Mouse (Mus musculus) adrenal gland, adult 18-20 months (tissue): ENCODE measurements at regions not wholly inside any gene's neighbourhood (a gene's known extent, or its start where the extent isn't known, plus 50 kb on each side); places are given as distances from the start of the nearest gene placed in this dataset.

Source experiments
- DNase-seq, 2 experiments: peaks; one replicate each; pipeline ENCODE4 v3.0.0; 2021 to 2022; ENCODE audit warnings: low spot score in 2 of 2

GRCm38 (mm10) chr11:48605223-48605824, 194.8 kb upstream of the Rack1 start:
- DNase-seq: no peak

- DNase-seq: no peak
These were observed 199.0 kb upstream of the Rack1 start for GRCm38 (mm10) chr11:48601096-48601495.

DNA sequence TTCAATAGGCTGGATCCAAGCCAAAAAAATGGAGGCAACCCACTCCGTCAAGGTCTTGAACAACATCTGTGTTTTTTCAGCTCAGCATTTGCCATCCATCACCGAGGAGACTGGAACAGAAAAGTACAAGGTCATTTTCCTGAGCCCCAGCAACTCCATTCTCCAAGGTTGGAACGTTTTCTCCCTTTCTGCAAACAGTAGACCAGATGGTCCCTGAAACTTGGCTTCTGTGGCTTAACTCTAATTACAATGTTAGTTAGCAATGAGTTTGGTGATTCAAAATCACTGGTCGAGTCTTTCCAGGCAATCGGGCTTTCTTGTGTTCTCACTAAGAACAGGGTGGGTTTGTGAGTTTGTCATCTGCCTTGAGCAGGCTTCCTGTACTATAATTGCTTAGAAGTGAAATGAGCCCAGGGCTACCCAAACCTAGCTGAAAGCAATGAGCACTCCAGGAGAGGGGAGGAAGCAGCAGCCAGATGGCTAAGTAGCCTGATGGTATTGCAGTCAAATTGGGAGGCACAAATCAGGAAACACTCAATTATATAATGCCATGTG, 200.5 kb upstream of the Rack1 start:
- no peak for DNase-seq

- no peak for DNase-seq
These were observed 201.1 kb upstream of the Rack1 start for GRCm38 (mm10) chr11:48599033-48599432.

GRCm38 (mm10) chr11:48594429-48594828, 205.7 kb upstream of the Rack1 start:
- no peak for DNase-seq

- peak; percentile 55 to 67 for DNase-seq
These were observed 211.1 kb upstream of the Rack1 start for GRCm38 (mm10) chr11:48588833-48589649.

DNA sequence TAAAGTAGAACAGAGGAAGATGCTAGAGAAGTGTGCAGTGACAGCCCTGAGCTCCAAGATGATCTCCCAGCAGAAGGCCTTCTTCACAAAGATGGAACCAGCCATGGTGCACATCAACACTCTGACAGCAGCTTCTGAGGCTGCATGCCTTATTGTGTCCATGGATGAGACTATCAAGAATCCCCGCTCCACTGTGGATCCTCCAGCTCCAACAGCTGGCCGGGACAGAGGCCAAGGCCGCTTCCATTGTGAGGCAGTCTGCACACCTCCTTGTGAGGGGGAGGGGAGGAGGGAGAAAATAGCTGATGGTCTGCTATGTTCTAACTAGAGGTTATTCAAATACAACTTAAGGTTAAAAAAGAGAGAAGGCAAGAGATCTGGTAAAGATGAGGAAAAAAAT, 231.4 kb upstream of the Rack1 start:
- no peak for DNase-seq

DNA sequence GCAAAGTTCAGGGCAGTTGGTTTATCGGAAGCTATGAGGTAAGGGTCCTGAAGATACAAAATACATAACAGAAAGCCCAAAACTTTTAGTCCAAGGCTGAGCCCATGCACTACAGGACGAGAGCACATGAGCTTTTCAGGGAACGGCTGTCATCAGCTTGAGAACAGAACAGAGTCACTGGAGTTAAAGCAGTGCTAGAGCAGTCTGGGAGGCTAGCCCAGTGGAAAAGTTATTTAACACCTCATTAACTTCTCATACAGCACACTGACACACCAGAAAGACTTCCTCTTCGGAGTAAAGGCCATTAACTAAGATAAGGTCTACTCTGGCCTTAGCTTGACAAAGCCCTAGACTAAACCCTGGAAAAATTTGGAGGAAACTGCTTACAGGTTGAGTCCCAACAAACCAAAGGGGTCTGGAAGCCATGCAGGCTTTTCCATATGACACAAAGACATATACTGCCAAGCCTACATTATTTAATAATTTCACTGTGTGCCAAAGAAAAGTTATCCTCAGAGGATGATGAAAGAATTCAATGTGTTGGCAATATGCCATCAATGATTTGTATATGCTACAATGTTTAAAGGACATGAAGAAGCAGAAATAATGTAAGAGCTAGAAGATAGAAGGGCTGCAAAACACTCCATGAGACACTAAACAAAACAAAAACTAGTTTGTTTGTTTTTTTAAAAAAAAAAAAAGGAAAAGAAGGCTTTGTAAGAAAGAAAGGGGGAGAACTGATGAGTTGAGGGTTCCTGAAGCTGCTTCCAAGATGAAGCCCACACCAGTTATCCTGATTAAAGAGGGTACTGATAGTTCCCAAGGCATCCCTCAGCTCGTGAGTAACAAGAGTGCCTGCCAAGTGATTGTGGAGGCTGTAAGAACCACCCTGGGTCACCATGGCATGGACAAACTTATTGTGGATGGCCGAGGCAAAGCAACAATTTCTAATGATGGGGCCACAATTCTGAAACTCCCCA, 232.3 kb upstream of the Rack1 start:
- no peak for DNase-seq

- no peak for DNase-seq
These were observed 242.1 kb upstream of the Rack1 start for GRCm38 (mm10) chr11:48558053-48558452.

DNA sequence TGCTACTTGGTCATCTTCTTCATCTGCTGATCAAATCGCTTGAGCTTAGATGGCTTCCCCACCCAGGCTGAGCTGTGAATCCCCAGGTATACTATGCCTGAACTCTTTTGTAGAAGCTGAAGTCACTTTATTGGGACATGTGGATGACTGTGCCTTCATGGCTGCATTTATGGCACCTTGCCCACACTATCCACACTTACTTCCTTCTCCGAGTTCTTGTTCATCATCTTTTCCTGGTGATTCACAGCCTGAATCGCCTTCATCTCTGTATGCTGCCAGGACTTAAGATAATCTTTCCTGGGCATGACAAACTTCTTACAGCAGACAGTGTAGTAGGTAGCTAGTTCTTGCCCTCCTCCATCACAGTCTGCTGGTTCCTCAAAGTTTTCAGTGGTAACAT, 248.1 kb upstream of the Rack1 start:
- no peak for DNase-seq

DNA sequence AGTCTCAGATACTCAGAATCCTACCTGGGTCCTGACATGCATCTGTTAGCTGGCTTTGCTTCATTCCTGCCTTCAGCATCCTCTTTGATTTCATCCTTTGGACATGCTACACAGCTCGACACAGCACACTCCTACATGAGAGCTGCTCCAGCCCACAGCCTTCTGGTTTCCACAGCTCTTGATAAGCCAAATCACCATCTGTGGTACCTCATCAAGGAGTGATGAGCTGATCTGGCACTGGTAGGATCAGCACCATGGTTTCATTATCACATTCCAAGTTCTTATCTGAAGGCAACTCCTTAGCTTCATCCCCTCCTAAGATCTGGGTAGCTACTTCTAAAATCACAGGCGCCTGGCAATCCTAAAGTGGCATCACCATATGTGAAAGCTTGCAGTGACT, 248.9 kb upstream of the Rack1 start:
- DNase-seq: no peak

DNA sequence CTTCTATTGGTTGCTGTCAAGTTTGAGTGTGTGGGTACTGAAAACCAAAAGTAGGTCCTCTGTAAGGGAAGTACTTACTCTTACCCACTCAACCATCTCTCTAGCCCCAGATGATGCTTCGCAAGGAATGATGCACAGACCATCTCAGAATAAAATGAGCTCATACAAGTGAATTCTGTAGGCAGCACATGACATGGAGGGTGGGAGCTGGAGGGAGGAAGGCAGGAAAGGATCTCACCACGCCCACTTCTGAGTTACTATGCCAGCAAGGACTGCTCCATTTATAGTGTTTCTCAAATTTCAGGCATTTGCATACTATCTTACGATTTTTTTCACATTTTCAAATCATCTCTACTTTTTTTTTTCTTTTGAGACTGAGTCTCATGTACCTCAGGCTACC, 273.8 kb upstream of the Rack1 start:
- DNase-seq: no peak

GRCm38 (mm10) chr11:48525517-48525916, 274.6 kb upstream of the Rack1 start:
- DNase-seq: no peak

GRCm38 (mm10) chr11:48506886-48507285, 293.2 kb upstream of the Rack1 start:
- DNase-seq: peak; percentile 35 to 57

GRCm38 (mm10) chr11:48502011-48502806, 297.9 kb upstream of the Rack1 start:
- no peak for DNase-seq

DNA sequence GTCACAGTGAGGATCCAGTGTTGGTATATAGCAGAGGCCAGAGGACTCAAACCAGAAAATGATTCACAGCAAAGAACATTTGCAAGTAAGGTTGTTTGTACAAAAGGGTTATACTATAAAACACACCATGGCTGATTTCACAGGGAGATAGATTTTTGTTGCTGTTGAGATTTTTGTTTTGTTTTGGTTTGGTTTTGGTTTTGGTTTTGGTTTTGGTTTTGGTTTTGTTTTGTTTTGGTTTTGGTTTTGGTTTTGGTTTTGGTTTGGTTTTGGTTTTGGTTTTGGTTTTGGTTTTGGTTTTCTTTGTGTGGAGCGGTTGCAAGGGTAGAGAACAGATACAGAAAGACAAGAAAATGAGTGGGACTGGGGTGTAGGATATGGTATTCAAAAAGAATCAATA, 301.1 kb upstream of the Rack1 start:
- DNase-seq: no peak

DNA sequence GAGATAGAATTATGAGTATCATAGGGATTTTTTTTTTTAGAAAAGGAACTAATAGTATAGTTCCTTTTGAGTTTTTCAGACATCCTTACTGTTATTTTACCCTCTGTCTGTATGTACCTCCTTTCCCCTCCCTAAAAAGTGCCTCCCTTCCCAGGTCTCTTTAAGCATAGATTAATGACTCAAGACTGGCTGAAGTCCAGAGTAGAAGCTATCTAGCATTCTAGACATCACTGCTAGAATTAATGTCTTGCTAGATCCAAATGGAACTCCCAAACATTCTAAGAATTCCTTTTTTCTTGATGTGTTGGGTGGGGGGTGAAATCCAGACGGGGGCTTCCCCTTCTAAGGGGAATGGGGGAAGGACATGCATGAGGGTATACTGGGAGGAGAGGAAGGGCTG, 311.8 kb upstream of the Rack1 start:
- no peak for DNase-seq

DNA sequence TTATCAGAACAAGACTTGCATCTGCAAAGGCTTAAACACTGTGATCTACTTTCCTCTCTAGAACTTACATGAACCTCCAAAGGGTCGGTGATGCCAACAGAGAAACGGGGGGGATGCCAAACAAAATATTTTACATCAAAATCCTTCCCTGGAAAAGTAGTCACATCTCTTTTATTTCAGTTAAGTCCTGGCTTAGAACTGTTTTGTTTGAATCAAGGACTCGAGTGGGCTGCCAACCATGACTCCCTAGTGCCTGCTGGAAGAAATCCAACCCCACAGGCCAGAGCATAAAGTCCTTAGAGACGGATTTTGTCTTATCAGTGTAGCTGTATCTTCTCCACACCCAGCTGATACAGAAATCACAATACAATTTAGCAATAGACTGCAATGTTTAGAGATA, 336.1 kb upstream of the Rack1 start:
- no peak for DNase-seq

DNA sequence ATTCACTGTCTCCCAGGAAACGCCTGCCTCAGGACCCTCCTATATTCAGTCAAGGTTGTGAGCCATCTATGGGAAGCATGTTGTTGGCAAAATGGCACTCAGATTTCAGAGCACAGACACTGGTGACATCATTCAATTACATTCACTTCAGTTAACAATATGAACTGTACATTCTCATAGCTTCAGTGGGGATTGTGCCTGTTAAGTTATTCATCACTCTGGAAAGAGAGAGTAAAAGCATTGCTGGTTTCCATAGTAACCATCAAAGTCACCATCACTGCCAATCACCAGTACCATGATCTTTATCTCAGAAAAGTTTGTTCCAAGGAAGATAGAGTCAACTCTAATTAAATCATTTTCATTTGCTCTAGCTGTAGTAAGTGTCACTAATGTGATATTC, 350.2 kb upstream of the Rack1 start:
- no peak for DNase-seq

DNA sequence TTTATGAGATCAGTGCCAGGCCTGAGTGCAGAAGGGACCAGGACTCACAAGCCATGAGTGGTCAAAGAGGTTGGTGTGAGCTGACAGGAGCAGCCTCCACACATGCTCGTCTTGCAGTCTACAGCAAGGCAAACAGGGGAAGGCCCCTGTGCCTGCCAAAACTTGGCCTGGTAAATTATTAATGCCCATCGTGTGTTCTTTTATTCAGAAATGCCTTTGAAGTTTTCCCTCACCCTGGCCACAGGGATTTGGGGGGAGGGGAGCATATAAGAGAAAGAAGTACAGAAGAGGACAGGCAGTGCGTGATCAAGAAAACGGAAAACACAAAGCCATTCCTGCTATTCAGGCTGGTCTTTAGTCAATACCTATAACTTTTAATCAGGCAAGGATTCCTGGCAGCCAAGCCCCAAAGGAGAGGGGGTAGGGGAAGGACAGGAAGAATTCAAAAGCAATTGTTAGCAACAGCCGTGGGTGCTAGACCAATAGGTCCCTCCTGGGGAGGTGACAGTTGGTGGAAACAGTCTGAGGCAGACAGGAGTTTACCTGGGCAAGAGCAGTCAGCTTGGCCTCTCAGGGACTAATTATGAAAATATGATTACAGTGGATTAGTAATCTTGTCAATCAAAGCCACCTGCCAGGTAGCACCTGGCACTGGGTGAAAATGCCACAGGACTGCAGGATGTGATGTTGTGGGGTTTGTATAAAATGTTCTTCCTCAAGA, 357.4 kb upstream of the Rack1 start:
- no peak for DNase-seq
